Mouse (Mus musculus) bone marrow macrophage, adult 2 months (primary cell): Measurements from ENCODE around the gene Aunip. TPM values are rescaled to one million over a fixed set of nuclear protein-coding genes. Genes with fewer than 3 reads are reported as not detected.
A peak's percentile ranks its signal among the peaks of the same experiment; 100 is the strongest.

ENCODE experiments used
- H3K27ac ChIP-seq: 2 replicates; pipeline ENCODE4 v1.5.1; 2012; ENCODE audit warnings: low read depth, low read length; ENCODE audit not compliant: insufficient read depth
- H3K4me1 ChIP-seq: 2 replicates; pipeline ENCODE4 v1.6.1; 2012; ENCODE audit warnings: low read length; ENCODE audit not compliant: control insufficient read depth, insufficient read depth
- H3K4me3 ChIP-seq: 2 replicates; pipeline ENCODE4 v1.5.1; 2012; ENCODE audit warnings: mild to moderate bottlenecking, low read length, moderate library complexity; ENCODE audit not compliant: insufficient read depth
- CTCF ChIP-seq: IDR thresholded peaks from 2 replicates; pipeline ENCODE4 v1.5.1; 2012; ENCODE audit warnings: low read depth, mild to moderate bottlenecking, low read length, moderate library complexity
- POLR2A ChIP-seq: IDR thresholded peaks from 2 replicates; pipeline ENCODE4 v1.6.1; 2012; ENCODE audit warnings: mild to moderate bottlenecking, low read depth, low read length, borderline replicate concordance
- polyA plus RNA-seq: library from polyadenylated mRNA; stranded (reverse); fragments of >200 nt; gene quantifications from 2 replicates; pipeline ENCODE4 v1.2.4, GENCODE M21; 2012; ENCODE audit not compliant: missing spikeins, insufficient read depth, insufficient read length

Aunip gene
- polyA plus RNA-seq, 1 experiment: 4.0 TPM

GRCm38 (mm10) chr4:134471469-134471868, 39.3 kb upstream of the Aunip start:
- H3K27ac ChIP-seq: no peak overlapping the region
- no peak for TF ChIP-seq POLR2A
- no peak for TF ChIP-seq CTCF
- peaks cover 5% of the 10 kb centered on the region for H3K4me1 ChIP-seq
- H3K4me3 ChIP-seq: no peak overlapping the region

- TF ChIP-seq CTCF (no peak), POLR2A (no peak)
- no peak overlapping the region for H3K27ac ChIP-seq
- H3K4me1 ChIP-seq: peaks cover 3% of the 10 kb centered on the region
- H3K4me3 ChIP-seq: no peak overlapping the region
These were observed 37.0 kb upstream of the Aunip start for GRCm38 (mm10) chr4:134473764-134474163.

- TF ChIP-seq POLR2A (no peak), CTCF (no peak)
These were observed 36.6 kb upstream of the Aunip start for GRCm38 (mm10) chr4:134474240-134474639.

GRCm38 (mm10) chr4:134476899-134477298, 33.9 kb upstream of the Aunip start:
- no peak overlapping the region for H3K27ac ChIP-seq
- H3K4me1 ChIP-seq: no peaks in the 10 kb centered on the region
- TF ChIP-seq CTCF (no peak), POLR2A (no peak)
- H3K4me3 ChIP-seq: no peak overlapping the region

More at GRCm38 (mm10) chr4:134474240-134474639, 36.6 kb upstream of the Aunip start:
- H3K27ac ChIP-seq: no peak overlapping the region
- H3K4me1 ChIP-seq: peaks cover 3% of the 10 kb centered on the region
- H3K4me3 ChIP-seq: no peak overlapping the region

- H3K4me1 ChIP-seq: no peaks in the 10 kb centered on the region
- TF ChIP-seq CTCF (peak; percentile 97), POLR2A (no peak)
- no peak overlapping the region for H3K27ac ChIP-seq
- no peak overlapping the region for H3K4me3 ChIP-seq
These were observed 32.8 kb upstream of the Aunip start for GRCm38 (mm10) chr4:134478031-134478430.

GRCm38 (mm10) chr4:134479839-134480238, 31.0 kb upstream of the Aunip start:
- no peaks in the 10 kb centered on the region for H3K4me1 ChIP-seq
- H3K27ac ChIP-seq: no peak overlapping the region
- no peak overlapping the region for H3K4me3 ChIP-seq
- no peak for TF ChIP-seq CTCF
- TF ChIP-seq POLR2A: no peak

- no peak for TF ChIP-seq POLR2A
- TF ChIP-seq CTCF: peak; percentile 91
- Histone ChIP-seq H3K4me1 (no peaks in the 10 kb centered on the region), H3K4me3 (no peak overlapping the region), H3K27ac (no peak overlapping the region)
These were observed 29.9 kb upstream of the Aunip start for GRCm38 (mm10) chr4:134480864-134481263.

GRCm38 (mm10) chr4:134481270-134481669, 29.5 kb upstream of the Aunip start:
- TF ChIP-seq CTCF: no peak
- TF ChIP-seq POLR2A: no peak
- H3K27ac ChIP-seq: no peak overlapping the region
- H3K4me3 ChIP-seq: no peak overlapping the region
- no peaks in the 10 kb centered on the region for H3K4me1 ChIP-seq

- no peak overlapping the region for H3K27ac ChIP-seq
- H3K4me1 ChIP-seq: no peaks in the 10 kb centered on the region
- TF ChIP-seq POLR2A: no peak
- no peak for TF ChIP-seq CTCF
- H3K4me3 ChIP-seq: no peak overlapping the region
These were observed 28.4 kb upstream of the Aunip start for GRCm38 (mm10) chr4:134482442-134482841.

- no peak overlapping the region for H3K4me3 ChIP-seq
- TF ChIP-seq CTCF (no peak), POLR2A (no peak)
- H3K27ac ChIP-seq: no peak overlapping the region
- H3K4me1 ChIP-seq: no peaks in the 10 kb centered on the region
These were observed 27.6 kb upstream of the Aunip start for GRCm38 (mm10) chr4:134483078-134483688.

- H3K27ac ChIP-seq: no peak overlapping the region
- no peak overlapping the region for H3K4me3 ChIP-seq
- TF ChIP-seq CTCF (no peak), POLR2A (no peak)
- H3K4me1 ChIP-seq: no peaks in the 10 kb centered on the region
These were observed 27.1 kb upstream of the Aunip start for GRCm38 (mm10) chr4:134483696-134484095.
